Mouse (Mus musculus) heart, embryonic 11.5 days (tissue): ENCODE measurements around the gene Cdh12. TPM values are rescaled to one million over a fixed set of nuclear protein-coding genes. Genes with fewer than 3 reads are reported as not detected.
"Not testable (repeated sequence)": the region's sequence is repeated elsewhere in the genome, so short reads cannot be mapped to it uniquely, and the experiment has no call there.

Source experiments
- ATAC-seq: fragments of 200-750 bp; cut with Nextera tagmentation; replicated peaks from 2 replicates; pipeline ENCODE4 v1.8.0; 2017; ENCODE audit warnings: moderate library complexity; ENCODE audit not compliant: insufficient number of reproducible peaks, low FRiP score, low TSS enrichment
- H3K27ac ChIP-seq: fragments of 300-500 bp; sonication (generic); 2 replicates; pipeline ENCODE4 v1.5.1; 2014; ENCODE audit warnings: mild to moderate bottlenecking, low read depth, low read length
- H3K27me3 ChIP-seq: fragments of 300-500 bp; sonication (generic); 2 replicates; pipeline ENCODE4 v1.6.1; 2014; ENCODE audit warnings: mild to moderate bottlenecking, low read length, mixed read lengths; ENCODE audit not compliant: control insufficient read depth, insufficient read depth
- H3K36me3 ChIP-seq: fragments of 300-500 bp; sonication (generic); 2 replicates; pipeline ENCODE4 v1.6.1; 2014; ENCODE audit warnings: mild to moderate bottlenecking, low read length, moderate library complexity, mixed read lengths; ENCODE audit not compliant: control insufficient read depth, insufficient read depth
- H3K4me1 ChIP-seq: fragments of 300-500 bp; sonication (generic); 2 replicates; pipeline ENCODE4 v1.6.1; 2014; ENCODE audit warnings: low read length; ENCODE audit not compliant: control insufficient read depth, insufficient read depth
- H3K4me2 ChIP-seq: fragments of 300-500 bp; sonication (generic); 2 replicates; pipeline ENCODE4 v1.6.1; 2014; ENCODE audit warnings: mild to moderate bottlenecking, moderate library complexity
- H3K4me3 ChIP-seq: fragments of 300-500 bp; sonication (generic); 2 replicates; pipeline ENCODE4 v1.5.1; 2014; ENCODE audit warnings: low read depth, low read length
- H3K9ac ChIP-seq: fragments of 300-500 bp; sonication (generic); 2 replicates; pipeline ENCODE4 v1.6.1; 2014; ENCODE audit warnings: mild to moderate bottlenecking, low read depth, low read length, moderate library complexity
- H3K9me3 ChIP-seq: fragments of 300-500 bp; sonication (generic); replicated peaks from 2 replicates; pipeline ENCODE4 v1.6.1; 2016; ENCODE audit warnings: low read length; ENCODE audit not compliant: control insufficient read depth
- WGBS: fragments of 180-500 bp; shearing (Covaris S2); extraction: QIAGEN DNeasy Blood & Tissue Kit; methylation state at CpG from one replicate; pipeline ENCODE4 v1.1.7; 2014; ENCODE audit not compliant: insufficient replicate concordance; 5-methylcytosine and 5-hydroxymethylcytosine counted together
- polyA plus RNA-seq: library from polyadenylated mRNA; unstranded; fragments of >200 nt; fragmentation: Nextera tagmentation; extraction: Ambion mirVana; gene quantifications from 2 replicates; pipeline ENCODE4 v1.2.1, GENCODE M21; 2014

Cdh12 gene
- polyA plus RNA-seq, 1 experiment from 2014 or later = 0.04 TPM

DNA sequence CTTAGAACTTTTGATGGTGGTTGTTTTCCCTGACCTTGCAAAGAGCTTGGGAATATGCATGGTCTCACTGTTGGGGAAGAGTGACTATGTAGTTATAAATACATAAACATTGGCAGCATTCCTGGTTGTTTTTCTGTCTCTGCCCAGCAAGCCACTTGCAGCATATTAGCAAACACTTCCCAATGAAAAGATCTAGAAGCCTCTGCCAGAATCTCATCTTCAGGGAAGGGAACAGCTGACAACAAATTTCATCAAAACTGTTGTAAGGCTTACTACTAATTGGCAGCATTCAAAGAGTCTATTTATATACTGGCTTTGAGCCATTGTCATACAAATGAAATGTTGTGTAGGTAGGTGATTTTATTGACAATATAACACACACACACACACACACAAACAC lies 218.3 kb downstream of the Cdh12 start:
- Histone ChIP-seq H3K4me3 (no peak overlapping the region), H3K9me3 (no peaks in the 10 kb centered on the region)
- no peak for ATAC-seq

DNA sequence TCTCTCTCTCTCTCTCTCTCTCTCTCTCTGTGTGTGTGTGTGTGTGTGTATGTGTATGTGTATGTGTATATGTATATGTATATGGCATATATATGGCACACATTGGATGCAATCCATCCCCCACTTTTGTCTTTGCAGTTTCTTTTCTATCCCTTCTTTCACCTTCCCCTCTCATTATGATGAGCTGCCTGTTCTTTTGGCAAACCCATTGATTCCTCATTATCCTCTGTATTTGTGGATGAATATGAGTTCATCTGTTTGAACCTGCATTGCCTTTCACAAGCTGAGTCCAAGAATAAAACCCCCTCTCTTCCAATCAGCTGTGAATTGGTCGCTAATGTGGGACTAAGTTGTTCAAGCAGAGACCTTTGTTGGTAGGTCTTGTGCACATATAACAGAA lies 218.9 kb downstream of the Cdh12 start:
- no peak for ATAC-seq
- 63% methylated on average over 1 of the region's 1 CpGs for WGBS

More for the DNA sequence above, 218.3 kb downstream of the Cdh12 start:
- Histone ChIP-seq H3K4me2 (no peak overlapping the region), H3K27me3 (no peaks in the 10 kb centered on the region), H3K27ac (no peak overlapping the region), H3K9ac (no peak overlapping the region), H3K36me3 (no peaks in the 10 kb centered on the region), H3K4me1 (no peaks in the 10 kb centered on the region)

DNA sequence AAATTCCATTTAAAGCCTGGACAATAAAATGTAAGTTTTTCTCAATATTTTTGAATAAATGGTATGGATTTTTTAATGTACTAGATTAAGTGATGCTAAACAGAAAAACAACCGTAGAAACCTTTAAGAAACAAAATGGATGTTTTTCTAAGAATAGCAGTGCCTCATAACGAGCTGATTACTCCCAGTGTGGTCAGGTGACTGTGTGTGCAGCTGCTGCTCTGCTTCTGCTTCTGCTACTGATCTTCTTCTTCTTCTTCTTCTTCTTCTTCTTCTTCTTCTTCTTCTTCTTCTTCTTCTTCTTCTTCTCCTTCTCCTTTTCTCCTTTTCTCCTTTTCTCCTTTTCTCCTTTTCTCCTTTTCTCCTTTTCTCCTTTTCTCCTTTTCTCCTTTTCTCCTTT lies 220.4 kb downstream of the Cdh12 start:
- not testable (repeated sequence) for H3K27me3 ChIP-seq, H3K4me2 ChIP-seq, H3K27ac ChIP-seq, ATAC-seq, H3K4me1 ChIP-seq, H3K9ac ChIP-seq, H3K4me3 ChIP-seq, H3K36me3 ChIP-seq, H3K9me3 ChIP-seq
- WGBS = 54% methylated on average over 2 of the region's 2 CpGs

More for the DNA sequence above, 218.9 kb downstream of the Cdh12 start:
- Histone ChIP-seq H3K9me3 (no peaks in the 10 kb centered on the region), H3K9ac (no peak overlapping the region), H3K4me1 (no peaks in the 10 kb centered on the region), H3K4me3 (no peak overlapping the region), H3K4me2 (no peak overlapping the region), H3K27me3 (no peaks in the 10 kb centered on the region), H3K27ac (no peak overlapping the region), H3K36me3 (no peaks in the 10 kb centered on the region)

DNA sequence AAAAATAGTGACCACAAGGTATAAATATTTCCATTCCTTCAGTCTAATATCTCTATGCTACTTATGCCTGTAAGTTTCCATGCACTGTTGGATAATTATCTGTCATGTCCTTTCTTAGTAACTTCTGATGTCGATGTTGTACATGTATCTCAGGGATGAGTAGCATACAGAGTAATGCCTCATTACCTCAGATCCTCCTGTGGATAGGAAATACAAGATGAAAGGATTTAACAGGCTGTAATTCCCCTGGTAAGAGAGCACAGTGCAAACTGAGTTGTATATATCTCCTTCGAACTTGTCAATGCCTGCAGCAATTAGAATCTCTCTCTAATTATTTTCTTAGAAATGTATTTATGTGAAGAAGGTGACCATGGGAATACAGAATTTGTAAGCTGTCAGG lies 233.7 kb downstream of the Cdh12 start:
- H3K36me3 ChIP-seq = no peaks in the 10 kb centered on the region
- H3K27ac ChIP-seq = no peak overlapping the region
- no peak for ATAC-seq
- H3K4me2 ChIP-seq = no peak overlapping the region
- no peak overlapping the region for H3K9ac ChIP-seq
- H3K27me3 ChIP-seq = no peaks in the 10 kb centered on the region
- no peaks in the 10 kb centered on the region for H3K4me1 ChIP-seq
- no peaks in the 10 kb centered on the region for H3K9me3 ChIP-seq
- WGBS = 72% methylated on average over 2 of the region's 2 CpGs
- H3K4me3 ChIP-seq = no peak overlapping the region

DNA sequence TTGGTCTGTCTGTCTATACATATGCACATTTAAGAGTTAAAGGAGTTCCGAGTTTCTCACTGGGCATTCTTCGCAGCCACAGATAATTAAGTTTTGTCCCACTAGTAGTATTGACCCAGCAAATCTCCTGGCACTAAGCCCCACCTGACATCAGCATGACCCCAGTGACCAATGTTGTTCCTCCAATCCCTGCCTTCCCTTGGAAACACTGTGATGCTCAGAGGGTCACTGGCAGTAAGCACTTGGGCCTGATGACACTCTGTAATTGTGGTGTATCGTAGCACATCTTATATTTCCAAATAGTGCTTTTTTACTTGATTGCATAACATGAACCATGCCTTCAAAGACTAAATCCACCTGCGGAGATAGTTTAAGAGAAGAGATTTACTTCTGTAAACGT lies 235.1 kb downstream of the Cdh12 start:
- H3K4me3 ChIP-seq = no peak overlapping the region
- no peaks in the 10 kb centered on the region for H3K27me3 ChIP-seq
- no peak for ATAC-seq
- no peak overlapping the region for H3K9ac ChIP-seq
- H3K4me2 ChIP-seq = no peak overlapping the region
- H3K9me3 ChIP-seq = no peaks in the 10 kb centered on the region
- 71% methylated on average over 5 of the region's 5 CpGs for WGBS
- H3K4me1 ChIP-seq = no peaks in the 10 kb centered on the region
- H3K36me3 ChIP-seq = no peaks in the 10 kb centered on the region
- no peak overlapping the region for H3K27ac ChIP-seq

DNA sequence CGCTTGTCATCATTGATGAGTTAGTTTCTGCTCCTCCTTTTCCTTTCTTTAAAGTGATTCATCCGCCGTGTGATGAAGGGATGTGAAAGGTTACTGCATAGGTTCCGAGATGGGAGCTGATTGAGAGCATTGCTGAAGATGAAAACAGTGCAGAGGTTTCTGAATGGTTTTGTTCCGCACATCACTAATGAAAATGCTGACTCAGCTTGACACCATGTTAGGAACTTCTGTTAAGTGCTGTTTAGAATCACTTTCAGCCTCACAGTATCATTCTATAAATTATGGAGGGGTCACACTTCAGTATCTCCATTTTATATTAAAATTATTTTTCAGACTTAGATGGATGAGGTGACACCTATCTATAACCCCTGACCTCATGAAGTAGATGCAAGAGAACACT lies 247.2 kb downstream of the Cdh12 start:
- no peaks in the 10 kb centered on the region for H3K9me3 ChIP-seq
- H3K27me3 ChIP-seq = no peaks in the 10 kb centered on the region
- H3K9ac ChIP-seq = no peak overlapping the region
- no peak overlapping the region for H3K27ac ChIP-seq
- no peak overlapping the region for H3K4me3 ChIP-seq
- no peak for ATAC-seq
- no peaks in the 10 kb centered on the region for H3K4me1 ChIP-seq
- H3K4me2 ChIP-seq = no peak overlapping the region
- 70% methylated on average over 5 of the region's 5 CpGs for WGBS
- H3K36me3 ChIP-seq = no peaks in the 10 kb centered on the region

DNA sequence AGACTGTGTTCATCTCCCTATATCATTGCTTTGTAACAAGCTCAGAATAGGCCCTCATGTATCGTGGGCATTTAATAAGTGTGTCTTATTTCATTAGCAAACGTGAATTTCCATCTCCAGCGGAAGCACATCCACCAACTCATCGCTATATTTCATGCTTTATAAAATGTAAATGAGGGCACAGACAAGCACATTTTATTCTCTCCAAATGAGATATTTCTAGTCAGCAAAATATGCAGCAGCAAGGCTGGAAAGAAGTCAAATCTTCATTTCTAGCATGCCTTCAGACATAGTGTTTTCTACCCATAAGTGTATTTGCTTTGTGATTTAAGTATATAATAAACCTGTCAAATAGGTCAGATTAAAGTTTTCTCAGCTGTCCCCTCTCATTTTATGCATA lies 262.8 kb downstream of the Cdh12 start:
- H3K36me3 ChIP-seq = no peaks in the 10 kb centered on the region
- H3K9me3 ChIP-seq = no peaks in the 10 kb centered on the region
- H3K4me3 ChIP-seq = no peak overlapping the region
- no peak for ATAC-seq
- 77% methylated on average over 4 of the region's 4 CpGs for WGBS
- no peak overlapping the region for H3K9ac ChIP-seq
- H3K27me3 ChIP-seq = no peaks in the 10 kb centered on the region
- no peaks in the 10 kb centered on the region for H3K4me1 ChIP-seq
- no peak overlapping the region for H3K4me2 ChIP-seq
- no peak overlapping the region for H3K27ac ChIP-seq

DNA sequence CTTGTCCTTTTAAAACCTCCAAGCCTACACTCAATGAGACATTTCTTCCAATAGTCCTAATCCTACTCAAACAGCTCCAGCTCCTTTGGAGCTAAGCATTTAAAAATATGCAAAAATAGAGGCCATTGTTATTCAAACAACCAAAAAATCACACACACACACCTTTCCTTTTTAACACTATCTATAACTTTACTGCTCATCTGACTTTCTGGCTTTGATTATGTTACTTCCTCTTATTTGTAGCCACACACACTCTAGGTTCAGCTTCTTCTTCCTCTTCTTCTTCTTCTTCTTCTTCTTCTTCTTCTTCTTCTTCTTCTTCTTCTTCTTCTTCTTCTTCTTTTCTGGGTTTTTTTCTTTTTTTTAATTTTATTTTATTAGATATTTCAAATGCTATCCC lies 323.2 kb downstream of the Cdh12 start:
- ATAC-seq = no peak
- no peaks in the 10 kb centered on the region for H3K36me3 ChIP-seq
- no peak overlapping the region for H3K4me2 ChIP-seq
- no peaks in the 10 kb centered on the region for H3K4me1 ChIP-seq
- H3K4me3 ChIP-seq = no peak overlapping the region
- H3K27me3 ChIP-seq = no peaks in the 10 kb centered on the region
- H3K9me3 ChIP-seq = no peaks in the 10 kb centered on the region
- no peak overlapping the region for H3K9ac ChIP-seq
- no peak overlapping the region for H3K27ac ChIP-seq

DNA sequence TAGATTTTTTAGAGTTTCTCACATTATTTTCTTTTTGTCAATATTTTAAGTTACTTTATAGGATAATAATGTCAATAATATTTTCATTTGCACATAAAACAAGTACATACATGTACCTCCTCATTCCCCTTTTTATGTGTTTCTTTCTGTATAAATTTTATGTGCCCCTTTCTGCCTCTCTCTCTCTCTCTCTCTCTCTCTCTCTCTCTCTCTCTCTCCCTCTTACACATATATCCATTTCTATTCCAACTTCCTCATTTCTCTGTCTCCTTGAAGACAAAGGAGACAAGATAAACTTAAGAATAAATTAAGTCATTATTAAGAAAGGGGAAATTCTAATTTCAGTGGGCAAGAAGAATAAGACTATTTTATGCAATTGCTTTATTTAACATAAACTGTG lies 324.4 kb downstream of the Cdh12 start:
- no peaks in the 10 kb centered on the region for H3K4me1 ChIP-seq

More for the DNA sequence above, 324.4 kb downstream of the Cdh12 start:
- no peaks in the 10 kb centered on the region for H3K27me3 ChIP-seq
- H3K27ac ChIP-seq = no peak overlapping the region
- no peak for ATAC-seq
- H3K36me3 ChIP-seq = no peaks in the 10 kb centered on the region
- H3K9me3 ChIP-seq = no peaks in the 10 kb centered on the region
- no peak overlapping the region for H3K4me3 ChIP-seq
- no peak overlapping the region for H3K9ac ChIP-seq
- no peak overlapping the region for H3K4me2 ChIP-seq
